Mouse (Mus musculus) megakaryocyte, embryonic 14.5 days (primary cell): ENCODE results near the gene Kif4.

Source experiments
- FLI1 ChIP-seq: IDR thresholded peaks from 2 replicates; pipeline ENCODE4 v1.6.1; 2012; ENCODE audit warnings: low read length, inconsistent platforms, mixed read lengths
- GATA1 ChIP-seq: IDR thresholded peaks from 3 replicates; pipeline ENCODE4 v1.6.1; 2012; ENCODE audit warnings: mixed read lengths, low read length, inconsistent platforms, borderline replicate concordance

DNA sequence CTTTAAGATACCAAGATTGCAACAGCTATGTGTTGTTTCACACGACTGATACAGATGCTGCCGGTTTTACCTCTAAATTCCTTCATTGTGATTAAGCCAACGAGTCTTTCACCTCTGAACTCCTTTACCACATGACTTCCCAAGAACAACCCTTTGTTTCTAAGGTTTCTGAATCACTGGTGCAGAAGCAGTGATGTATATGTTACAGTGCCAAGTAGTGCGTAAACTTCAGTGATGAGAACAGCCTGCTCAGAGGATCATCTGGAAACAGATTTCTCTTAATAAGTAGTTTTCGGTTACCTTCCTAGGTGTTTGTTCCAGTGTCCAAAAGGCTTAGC, 62.5 kb downstream of the Kif4 start:
- no peak for TF ChIP-seq GATA1
- TF ChIP-seq FLI1 = no peak
